Mouse (Mus musculus): ENCODE results near the gene Ccpg1os. TPM values are rescaled to one million over a fixed set of nuclear protein-coding genes. Genes with fewer than 3 reads are reported as not detected.
A peak's percentile ranks its signal among the peaks of the same experiment; 100 is the strongest.

The Ccpg1os gene
- polyA plus RNA-seq (2014; fragmentation: Nextera tagmentation; extraction: Ambion mirVana): 19.0 and 19.7 TPM in 2 replicates

DNA sequence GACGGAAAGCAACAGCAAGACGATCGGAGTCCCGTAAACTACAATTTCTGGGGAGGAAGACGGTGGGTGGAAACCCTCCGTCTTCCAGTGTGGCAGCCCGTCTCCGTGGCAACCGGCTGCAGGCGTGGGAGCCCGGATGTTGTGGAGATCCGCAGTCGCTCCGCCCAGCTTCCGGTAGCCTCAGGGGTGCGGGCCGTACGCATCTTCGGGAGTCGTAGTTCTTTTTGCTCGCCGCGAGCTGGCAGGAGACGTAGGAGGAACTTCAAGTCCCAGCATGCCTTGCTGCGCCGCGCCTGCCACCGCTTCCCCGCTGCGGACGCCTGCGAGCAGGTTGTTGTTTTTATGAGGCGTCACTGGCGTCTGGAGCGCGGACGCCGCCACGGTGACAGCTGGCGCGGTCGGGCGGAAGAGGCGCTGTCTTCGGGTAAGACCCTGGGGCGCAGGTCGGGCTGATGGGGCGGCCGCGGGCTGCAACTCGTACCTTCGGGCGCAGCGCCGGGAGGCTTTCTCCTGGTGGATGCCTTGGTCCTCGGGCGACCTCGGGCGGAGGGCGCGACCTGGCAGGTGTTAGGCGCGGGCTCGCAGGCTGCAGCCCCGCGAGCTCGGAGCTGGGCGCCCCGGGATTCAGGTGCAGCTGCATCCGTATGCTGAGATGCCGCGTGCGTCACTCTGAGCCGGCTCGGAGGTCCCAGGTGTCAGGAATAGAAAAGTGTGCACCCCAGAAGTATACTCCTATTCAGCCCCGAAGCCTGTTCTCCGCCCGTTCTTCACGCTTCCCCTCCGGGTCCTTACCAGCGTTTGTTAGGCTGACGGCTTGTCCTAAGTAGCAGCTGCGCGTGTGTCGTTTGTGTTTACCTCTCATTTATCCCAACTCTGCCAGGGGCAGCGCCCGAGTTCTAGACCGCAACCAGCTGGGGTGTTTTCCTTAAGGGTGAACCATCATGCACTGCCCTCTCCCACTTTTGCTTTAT, at the start of gene Ccpg1os, which contains the start of gene Ccpg1:
Gene Ccpg1os (minus strand): TSS at position 133 of the 971 bp plus-strand sequence.
Gene Ccpg1 (plus strand): TSS at position 180 of the 971 bp plus-strand sequence.
- no peaks in the 10 kb centered on the region for H3K27me3 ChIP-seq (ENCODE audit: control insufficient read depth, insufficient read depth, low read length)
- peak; percentile 98 for ATAC-seq (ENCODE audit: insufficient read depth, low FRiP score, low TSS enrichment)
- peak within 1 kb of the TSS; percentile 89 for H3K4me2 ChIP-seq (ENCODE audit: low read depth)
- H3K4me3 ChIP-seq (ENCODE audit: low read depth, low read length): peak within 1 kb of the TSS; percentile 79
- no peaks in the 10 kb centered on the region for H3K4me1 ChIP-seq (ENCODE audit: control insufficient read depth, insufficient read depth, low read length)
- no peaks in the 10 kb centered on the region for H3K36me3 ChIP-seq (ENCODE audit: control insufficient read depth, insufficient read depth, low read length)
- H3K9ac ChIP-seq (ENCODE audit: low read length): peak within 1 kb of the TSS; percentile 75
- peak within 1 kb of the TSS; percentile 83 for H3K27ac ChIP-seq (ENCODE audit: low read depth, low read length)
- DNase-seq (ENCODE audit: low spot score): peak; percentile 96
- no peaks in the 10 kb centered on the region for H3K9me3 ChIP-seq (ENCODE audit: control insufficient read depth, low read length)
- under 1% methylated on average over 88 of the region's 88 CpGs for WGBS

DNA sequence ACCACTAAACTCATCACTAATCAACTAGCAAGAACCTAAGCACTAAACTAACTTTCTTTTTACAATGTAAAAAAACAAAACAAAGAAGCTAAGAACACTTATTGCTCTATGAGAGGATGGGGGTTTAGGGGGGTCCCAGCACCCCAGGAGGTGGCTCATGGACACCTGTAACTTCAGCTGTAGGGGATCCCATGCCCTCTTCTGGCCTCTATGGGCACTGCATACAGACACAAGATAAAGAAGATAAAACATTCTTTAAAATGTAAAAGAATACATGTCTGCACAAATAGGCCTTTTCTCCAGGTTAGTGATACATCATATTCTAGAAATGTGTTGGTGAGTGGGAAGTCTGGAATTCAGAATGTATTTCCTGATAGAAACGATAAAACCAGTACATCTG, 48.2 kb upstream of the Ccpg1os start:
- ATAC-seq (ENCODE audit: insufficient read depth, low FRiP score, low TSS enrichment): no peak
- WGBS: 90% methylated on average over 1 of the region's 1 CpGs

GRCm38 (mm10) chr9:73031421-73031820, 46.2 kb upstream of the Ccpg1os start:
- Histone ChIP-seq H3K27ac (ENCODE audit: low read depth, low read length) (no peak overlapping the region), H3K9me3 (ENCODE audit: control insufficient read depth, low read length) (no peaks in the 10 kb centered on the region), H3K4me2 (ENCODE audit: low read depth) (no peak overlapping the region), H3K4me1 (ENCODE audit: control insufficient read depth, insufficient read depth, low read length) (no peaks in the 10 kb centered on the region), H3K36me3 (ENCODE audit: control insufficient read depth, insufficient read depth, low read length) (no peaks in the 10 kb centered on the region; the same call in 1 of the 2 replicates), H3K9ac (ENCODE audit: low read length) (no peak overlapping the region), H3K4me3 (ENCODE audit: low read depth, low read length) (no peak overlapping the region), H3K27me3 (ENCODE audit: control insufficient read depth, insufficient read depth, low read length) (no peaks in the 10 kb centered on the region)
- DNase-seq (ENCODE audit: low spot score) (no peak), ATAC-seq (ENCODE audit: insufficient read depth, low FRiP score, low TSS enrichment) (no peak)
- 82% methylated on average over 4 of the region's 4 CpGs for WGBS

More for the DNA sequence above, 48.2 kb upstream of the Ccpg1os start:
- no peaks in the 10 kb centered on the region for H3K36me3 ChIP-seq (ENCODE audit: control insufficient read depth, insufficient read depth, low read length)
- no peak overlapping the region for H3K4me2 ChIP-seq (ENCODE audit: low read depth)
- no peak overlapping the region for H3K9ac ChIP-seq (ENCODE audit: low read length)
- H3K9me3 ChIP-seq (ENCODE audit: control insufficient read depth, low read length): no peaks in the 10 kb centered on the region
- H3K4me3 ChIP-seq (ENCODE audit: low read depth, low read length): no peak overlapping the region
- DNase-seq (ENCODE audit: low spot score): no peak
- H3K27ac ChIP-seq (ENCODE audit: low read depth, low read length): no peak overlapping the region
- no peaks in the 10 kb centered on the region for H3K27me3 ChIP-seq (ENCODE audit: control insufficient read depth, insufficient read depth, low read length)
- no peaks in the 10 kb centered on the region for H3K4me1 ChIP-seq (ENCODE audit: control insufficient read depth, insufficient read depth, low read length)

- no peak for ATAC-seq (ENCODE audit: insufficient read depth, low FRiP score, low TSS enrichment)
- Histone ChIP-seq H3K36me3 (ENCODE audit: control insufficient read depth, insufficient read depth, low read length) (no peaks in the 10 kb centered on the region; the same call in 1 of the 2 replicates), H3K27me3 (ENCODE audit: control insufficient read depth, insufficient read depth, low read length) (no peaks in the 10 kb centered on the region), H3K4me2 (ENCODE audit: low read depth) (no peak overlapping the region), H3K9ac (ENCODE audit: low read length) (no peak overlapping the region), H3K9me3 (ENCODE audit: control insufficient read depth, low read length) (no peaks in the 10 kb centered on the region), H3K27ac (ENCODE audit: low read depth, low read length) (no peak overlapping the region), H3K4me3 (ENCODE audit: low read depth, low read length) (no peak overlapping the region), H3K4me1 (ENCODE audit: control insufficient read depth, insufficient read depth, low read length) (no peaks in the 10 kb centered on the region)
- 98% methylated on average over 1 of the region's 1 CpGs for WGBS
- no peak for DNase-seq (ENCODE audit: low spot score)
Measured at GRCm38 (mm10) chr9:73030443-73030842, 45.3 kb upstream of the Ccpg1os start.

- ATAC-seq (ENCODE audit: insufficient read depth, low FRiP score, low TSS enrichment) (no peak), DNase-seq (ENCODE audit: low spot score) (peak; percentile 20)
- Histone ChIP-seq H3K27ac (ENCODE audit: low read depth, low read length) (no peak overlapping the region), H3K27me3 (ENCODE audit: control insufficient read depth, insufficient read depth, low read length) (no peaks in the 10 kb centered on the region), H3K9me3 (ENCODE audit: control insufficient read depth, low read length) (no peaks in the 10 kb centered on the region), H3K4me2 (ENCODE audit: low read depth) (no peak overlapping the region), H3K9ac (ENCODE audit: low read length) (no peak overlapping the region), H3K4me1 (ENCODE audit: control insufficient read depth, insufficient read depth, low read length) (no peaks in the 10 kb centered on the region), H3K36me3 (ENCODE audit: control insufficient read depth, insufficient read depth, low read length) (no peaks in the 10 kb centered on the region; the same call in 1 of the 2 replicates), H3K4me3 (ENCODE audit: low read depth, low read length) (no peak overlapping the region)
- WGBS: 21% methylated on average over 17 of the region's 17 CpGs
Measured at GRCm38 (mm10) chr9:73025818-73026636, 40.8 kb upstream of the Ccpg1os start.

GRCm38 (mm10) chr9:73020566-73021097, 35.5 kb upstream of the Ccpg1os start:
- WGBS: 94% methylated on average over 5 of the region's 5 CpGs
- Histone ChIP-seq H3K4me1 (ENCODE audit: control insufficient read depth, insufficient read depth, low read length) (no peaks in the 10 kb centered on the region), H3K27me3 (ENCODE audit: control insufficient read depth, insufficient read depth, low read length) (no peaks in the 10 kb centered on the region), H3K4me3 (ENCODE audit: low read depth, low read length) (no peak overlapping the region), H3K9ac (ENCODE audit: low read length) (no peak overlapping the region), H3K36me3 (ENCODE audit: control insufficient read depth, insufficient read depth, low read length) (no peaks in the 10 kb centered on the region), H3K9me3 (ENCODE audit: control insufficient read depth, low read length) (no peaks in the 10 kb centered on the region), H3K27ac (ENCODE audit: low read depth, low read length) (no peak overlapping the region), H3K4me2 (ENCODE audit: low read depth) (no peak overlapping the region)
- DNase-seq (ENCODE audit: low spot score) (no peak), ATAC-seq (ENCODE audit: insufficient read depth, low FRiP score, low TSS enrichment) (no peak)

DNA sequence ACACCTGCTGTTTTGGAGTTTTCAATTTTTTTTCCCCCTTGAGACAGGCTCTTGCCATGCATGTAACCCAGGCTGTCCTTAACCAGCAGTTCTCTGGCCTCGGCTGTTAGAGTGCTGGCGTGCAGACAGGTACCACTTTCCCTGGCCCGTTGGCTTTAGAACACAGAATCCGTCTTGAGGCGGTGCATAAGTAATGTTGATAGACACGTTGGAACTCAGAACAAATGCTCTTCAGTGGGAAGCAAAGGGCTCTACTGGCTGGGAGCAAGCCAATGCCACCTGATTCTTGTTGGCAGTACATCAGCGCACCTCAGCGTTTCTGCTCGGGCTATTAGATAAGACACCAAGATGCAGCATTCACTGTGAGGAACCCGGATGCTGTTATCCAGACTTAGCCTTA, 34.7 kb upstream of the Ccpg1os start:
- DNase-seq (ENCODE audit: low spot score): no peak
- H3K4me2 ChIP-seq (ENCODE audit: low read depth): no peak overlapping the region
- no peak overlapping the region for H3K27ac ChIP-seq (ENCODE audit: low read depth, low read length)
- H3K9ac ChIP-seq (ENCODE audit: low read length): no peak overlapping the region
- 92% methylated on average over 10 of the region's 10 CpGs for WGBS
- no peak overlapping the region for H3K4me3 ChIP-seq (ENCODE audit: low read depth, low read length)
- H3K9me3 ChIP-seq (ENCODE audit: control insufficient read depth, low read length): no peaks in the 10 kb centered on the region
- no peaks in the 10 kb centered on the region for H3K4me1 ChIP-seq (ENCODE audit: control insufficient read depth, insufficient read depth, low read length)
- ATAC-seq (ENCODE audit: insufficient read depth, low FRiP score, low TSS enrichment): no peak
- no peaks in the 10 kb centered on the region for H3K36me3 ChIP-seq (ENCODE audit: control insufficient read depth, insufficient read depth, low read length)
- no peaks in the 10 kb centered on the region for H3K27me3 ChIP-seq (ENCODE audit: control insufficient read depth, insufficient read depth, low read length)

DNA sequence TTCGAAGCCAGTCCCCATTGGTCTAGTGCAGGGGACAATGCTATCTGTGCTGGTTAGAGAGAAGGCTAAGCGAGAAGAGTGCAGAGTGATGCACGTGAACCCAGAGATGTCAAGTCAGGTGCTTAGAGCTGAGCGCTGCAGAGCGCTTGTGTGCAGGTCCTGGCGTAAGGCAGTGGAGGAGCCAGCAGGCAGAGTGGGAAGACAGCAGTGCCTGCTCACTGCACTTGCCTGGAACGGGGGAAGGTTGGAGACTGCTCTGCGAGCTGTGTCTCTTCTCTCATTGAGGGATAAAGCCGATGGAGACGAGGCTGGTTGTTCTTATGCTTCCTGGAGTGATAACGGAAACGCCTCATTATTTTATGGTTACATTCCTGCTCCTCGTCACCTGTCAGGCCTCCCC, 29.5 kb upstream of the Ccpg1os start:
- no peaks in the 10 kb centered on the region for H3K9me3 ChIP-seq (ENCODE audit: control insufficient read depth, low read length)
- no peak for DNase-seq (ENCODE audit: low spot score)
- no peak overlapping the region for H3K27ac ChIP-seq (ENCODE audit: low read depth, low read length)
- H3K27me3 ChIP-seq (ENCODE audit: control insufficient read depth, insufficient read depth, low read length): no peaks in the 10 kb centered on the region
- no peak overlapping the region for H3K4me3 ChIP-seq (ENCODE audit: low read depth, low read length)
- no peaks in the 10 kb centered on the region for H3K4me1 ChIP-seq (ENCODE audit: control insufficient read depth, insufficient read depth, low read length)
- no peak for ATAC-seq (ENCODE audit: insufficient read depth, low FRiP score, low TSS enrichment)
- 94% methylated on average over 13 of the region's 13 CpGs for WGBS
- no peak overlapping the region for H3K4me2 ChIP-seq (ENCODE audit: low read depth)
- no peak overlapping the region for H3K9ac ChIP-seq (ENCODE audit: low read length)
- H3K36me3 ChIP-seq (ENCODE audit: control insufficient read depth, insufficient read depth, low read length): no peaks in the 10 kb centered on the region

Data from neural tube, embryonic 11.5 days (tissue).